Mouse (Mus musculus) thymus, postnatal 10 days (tissue): ENCODE measurements around the gene Nr2f1.

Source experiments
- DNase-seq, 2 experiments: peaks; one replicate each; pipeline ENCODE4 v3.0.0; 2021; ENCODE audit warnings: low spot score in 2 of 2

The Nr2f1 gene

DNA sequence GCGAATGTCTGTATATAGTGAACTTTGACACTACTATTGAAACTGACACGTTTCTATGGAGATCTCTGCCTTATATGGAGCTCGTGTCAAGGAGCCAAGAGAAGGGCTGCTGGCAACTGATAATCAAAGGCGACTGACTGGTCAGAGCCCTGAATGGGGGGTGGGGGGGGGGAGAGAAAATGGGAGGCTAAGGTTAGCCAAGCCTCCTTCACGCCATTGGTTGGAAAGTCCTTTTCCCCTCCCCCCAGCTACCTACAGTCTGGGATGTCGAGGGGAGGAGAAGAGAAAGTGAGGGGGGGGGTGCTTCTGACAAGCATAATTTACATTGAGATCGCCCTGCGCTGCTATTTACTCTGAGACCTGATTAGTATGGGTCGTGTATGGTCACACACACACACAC, 850 bp upstream of the Nr2f1 start:
- no peak for DNase-seq

DNA sequence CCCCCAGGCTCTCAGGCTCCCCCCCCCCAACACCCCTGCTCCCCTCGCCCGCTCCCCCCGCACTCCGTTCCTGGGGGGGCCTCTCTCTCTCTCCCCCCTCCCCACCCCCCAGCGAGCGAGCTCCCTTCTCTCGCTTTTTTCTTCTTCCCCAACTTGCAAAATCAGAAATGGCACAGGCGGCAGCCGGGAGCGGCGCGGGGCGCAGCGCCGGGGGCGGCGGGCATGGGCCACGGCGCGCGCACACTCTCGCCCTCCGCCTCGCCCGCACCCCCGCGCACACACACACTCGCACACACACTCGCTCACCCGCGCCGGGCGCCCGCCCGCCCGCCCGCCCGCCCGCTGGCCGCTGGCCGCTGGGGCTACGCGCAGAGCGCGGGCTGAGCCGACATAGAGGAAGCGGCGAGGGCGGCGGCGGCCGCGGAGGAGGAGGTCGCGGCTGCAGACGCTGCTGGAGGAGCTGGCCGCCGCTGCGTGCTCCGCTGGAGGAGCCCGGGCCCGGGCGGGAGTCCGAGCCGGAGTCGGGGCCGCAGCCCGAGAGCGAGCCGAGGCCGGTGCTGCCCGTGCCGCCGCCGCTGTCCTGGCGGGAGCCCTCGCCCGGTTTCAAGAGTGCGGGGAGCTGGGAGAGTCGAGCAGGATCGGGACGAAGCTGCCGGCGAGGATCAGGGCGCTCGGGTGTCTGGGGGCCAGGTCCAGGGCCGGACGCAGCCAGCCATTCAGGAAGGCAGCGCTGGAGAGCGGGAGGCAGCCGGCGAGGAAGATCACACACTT, 501 bp downstream of the Nr2f1 start:
- DNase-seq = no peak

DNA sequence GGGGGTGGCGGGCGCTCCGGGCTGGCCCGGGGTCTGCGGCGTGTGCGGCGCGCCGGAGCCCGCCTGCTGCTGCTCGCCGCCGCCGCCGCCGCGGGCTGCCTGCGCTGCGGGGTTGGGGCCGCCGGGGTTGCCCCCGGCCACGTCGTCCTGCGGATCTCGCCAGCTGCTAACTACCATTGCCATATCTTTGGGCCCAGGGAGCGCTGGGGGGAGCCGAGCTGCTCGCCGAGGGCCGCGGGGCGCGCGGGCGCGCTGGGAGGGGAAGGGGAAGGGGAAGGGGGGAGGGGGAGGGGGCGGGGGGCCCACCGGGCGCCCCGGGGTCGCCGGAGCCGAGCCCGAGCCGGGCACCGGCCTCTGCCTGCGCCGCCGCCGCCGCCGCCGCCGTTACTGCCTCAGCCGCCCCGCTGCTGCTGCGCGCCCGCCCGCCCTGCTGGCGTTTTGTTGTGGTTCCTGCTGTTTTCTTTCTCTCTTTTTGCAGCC, 1.1 kb downstream of the Nr2f1 start:
- no peak for DNase-seq

DNA sequence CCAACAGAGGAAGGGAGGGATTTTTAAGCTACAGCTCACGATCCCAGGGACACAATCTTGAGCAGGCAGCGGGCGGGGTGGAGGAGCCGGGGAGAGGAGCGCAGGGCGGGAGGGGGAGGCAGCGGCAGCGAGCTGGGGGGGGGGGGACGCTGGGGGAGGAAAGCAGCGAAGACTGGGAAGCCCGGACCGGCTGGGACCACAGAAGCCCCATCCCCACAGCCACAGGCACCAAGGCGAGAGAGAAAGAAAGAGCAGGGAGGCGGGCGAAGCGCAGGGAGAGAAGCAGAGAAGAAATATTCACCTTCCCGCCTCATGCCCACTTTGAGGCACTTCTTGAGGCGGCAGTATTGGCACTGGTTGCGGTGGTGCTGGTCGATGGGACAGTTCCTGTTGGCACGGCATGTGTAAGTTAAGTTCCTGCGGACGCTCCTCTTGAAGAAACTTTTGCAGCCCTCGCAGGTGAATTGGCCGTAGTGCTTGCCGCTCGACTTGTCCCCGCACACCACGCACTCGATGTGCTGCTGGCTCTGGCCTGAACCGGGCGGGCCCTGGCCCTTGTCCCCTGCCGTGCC, 1.7 kb downstream of the Nr2f1 start:
- DNase-seq = no peak

DNA sequence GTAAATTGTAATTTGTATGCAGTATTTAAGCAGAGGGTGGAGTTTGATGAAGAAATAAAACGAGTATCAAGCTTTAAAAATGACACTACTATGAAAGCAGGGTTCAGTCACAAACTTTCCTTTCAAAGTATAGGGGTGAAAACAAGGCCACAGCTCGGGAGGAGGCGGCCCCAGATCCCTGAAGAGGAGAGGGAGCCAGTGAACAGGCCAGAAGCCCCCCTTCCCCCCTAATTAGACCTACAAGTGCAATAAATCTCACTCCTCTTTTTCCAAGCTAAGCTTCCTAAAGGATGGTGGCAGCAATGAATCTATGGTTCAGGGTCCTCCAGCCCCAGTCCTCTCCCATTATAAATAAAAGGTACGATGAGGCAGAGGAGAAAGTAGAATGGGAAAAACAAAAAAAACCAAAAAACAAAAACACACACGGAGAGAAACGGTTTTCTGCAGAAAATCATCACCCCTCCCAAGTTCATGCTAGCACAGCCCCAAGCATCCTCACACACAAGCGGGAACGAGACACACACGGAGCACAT, 2.2 kb downstream of the Nr2f1 start:
- no peak for DNase-seq

DNA sequence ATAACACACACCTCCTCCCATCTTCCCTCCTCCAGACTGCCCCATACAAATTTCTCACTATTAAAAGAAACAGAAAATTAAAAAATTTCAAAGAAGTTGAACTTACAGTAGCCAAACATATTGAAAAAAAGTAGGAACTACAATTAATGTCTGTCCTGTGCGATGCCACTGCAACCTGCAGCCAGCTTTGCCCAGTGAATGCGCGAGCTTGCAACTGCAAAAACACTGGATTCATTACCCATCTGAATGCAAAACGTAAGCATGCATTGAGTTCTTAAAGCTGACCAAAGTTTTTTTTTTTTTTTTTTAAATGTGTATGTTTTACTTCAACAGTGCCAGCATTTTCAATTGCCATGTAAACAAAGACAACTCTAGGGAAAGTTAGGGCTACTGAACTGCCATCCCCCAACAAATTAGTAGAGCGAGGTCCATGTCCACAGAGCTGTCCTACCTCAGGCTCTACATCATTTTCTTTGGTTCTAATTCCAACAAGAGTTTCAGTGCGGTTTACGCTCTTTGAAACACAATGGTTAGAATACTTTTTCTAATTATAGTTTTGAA, 3.2 kb downstream of the Nr2f1 start:
- no peak for DNase-seq

DNA sequence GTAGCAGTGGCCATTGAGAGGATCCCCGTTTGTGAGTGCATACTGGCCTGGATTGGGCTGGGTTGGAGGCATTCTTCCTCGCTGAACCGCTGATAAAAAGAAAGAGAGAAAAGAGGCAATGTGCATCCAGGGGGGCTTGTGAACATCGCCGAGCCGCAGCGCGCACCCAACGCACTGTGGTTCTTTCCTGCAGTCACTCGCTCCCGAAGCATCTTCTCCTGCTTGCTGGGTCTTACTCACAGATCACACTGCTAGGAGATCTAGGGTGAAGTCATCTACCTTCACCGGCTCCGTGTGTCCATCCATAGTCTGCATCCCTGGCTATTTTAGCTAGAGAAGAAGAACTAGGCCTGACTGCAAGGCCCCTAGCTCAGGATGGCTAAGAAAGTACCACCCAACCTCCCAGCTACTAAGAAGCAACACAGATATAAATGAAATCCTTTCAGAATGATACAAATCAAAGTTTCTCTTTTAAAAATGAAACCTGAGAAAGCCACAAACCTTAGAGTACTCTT, 3.9 kb downstream of the Nr2f1 start:
- DNase-seq = no peak

DNA sequence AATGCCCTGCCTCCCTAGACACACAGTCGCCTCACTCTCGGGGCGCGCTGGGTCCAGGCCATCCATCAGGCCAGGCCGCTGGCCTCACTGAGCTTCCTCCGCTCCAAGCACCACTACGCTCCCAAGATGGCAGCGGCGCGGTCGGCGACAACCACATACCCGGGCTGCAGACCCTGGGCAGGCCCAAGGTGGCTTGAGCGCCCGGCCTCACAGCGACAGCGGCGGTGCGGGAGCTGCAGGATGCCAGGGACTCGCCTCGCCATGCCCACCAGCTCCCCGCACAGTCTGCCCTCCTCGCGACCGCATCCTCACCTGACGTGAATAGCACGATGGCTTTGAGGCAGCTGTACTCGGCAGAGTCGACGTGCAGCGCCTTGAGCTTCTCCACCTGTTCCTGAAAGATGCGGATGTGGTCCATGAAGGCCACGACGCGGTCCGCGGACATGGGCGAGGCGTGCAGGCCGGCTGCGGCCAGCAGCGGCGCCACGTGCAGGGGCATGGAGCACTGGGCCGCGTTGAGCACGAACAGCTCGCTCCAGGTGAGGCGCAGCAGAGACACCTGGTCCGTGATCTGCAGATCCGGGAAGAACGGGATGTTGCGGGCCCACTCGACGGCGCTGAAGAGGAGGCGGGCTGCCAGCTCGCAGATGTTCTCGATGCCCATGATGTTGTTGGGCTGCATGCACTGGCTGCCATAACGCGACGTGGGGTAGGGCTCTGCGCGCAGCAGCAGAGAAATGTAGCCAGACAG, 4.5 kb downstream of the Nr2f1 start:
- DNase-seq = no peak

DNA sequence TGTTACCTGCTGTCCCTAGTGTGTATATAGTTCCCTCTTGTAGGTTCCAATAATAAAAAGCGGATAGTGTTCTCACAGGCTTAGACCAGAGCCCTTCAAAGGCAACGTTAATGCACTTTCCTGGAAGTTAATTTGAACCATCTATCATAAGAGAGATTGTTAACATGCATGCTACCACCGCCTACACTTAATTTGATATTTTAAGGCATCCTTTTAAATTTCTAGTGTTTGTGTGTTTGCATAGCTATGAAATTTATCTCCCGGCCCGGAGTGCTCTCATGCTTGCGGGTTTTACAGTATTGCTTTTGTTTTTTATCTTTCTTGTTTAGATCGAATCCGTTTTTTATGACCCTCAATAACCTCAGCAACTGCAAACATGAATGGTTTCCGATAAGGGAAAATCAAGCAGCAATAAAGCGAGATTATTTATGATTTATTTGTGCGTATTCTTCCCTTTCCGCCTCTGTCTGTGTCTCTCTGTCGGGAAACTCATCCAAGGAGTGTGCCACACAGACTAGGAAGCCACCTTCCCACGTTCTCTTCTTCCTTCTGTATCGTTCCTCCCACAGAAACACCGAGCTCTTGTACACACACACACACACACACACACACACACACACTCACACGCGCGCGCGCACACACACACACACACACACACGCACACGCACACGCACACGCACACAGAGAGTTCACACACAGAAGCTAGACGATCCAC, 5.3 kb downstream of the Nr2f1 start:
- no peak for DNase-seq

DNA sequence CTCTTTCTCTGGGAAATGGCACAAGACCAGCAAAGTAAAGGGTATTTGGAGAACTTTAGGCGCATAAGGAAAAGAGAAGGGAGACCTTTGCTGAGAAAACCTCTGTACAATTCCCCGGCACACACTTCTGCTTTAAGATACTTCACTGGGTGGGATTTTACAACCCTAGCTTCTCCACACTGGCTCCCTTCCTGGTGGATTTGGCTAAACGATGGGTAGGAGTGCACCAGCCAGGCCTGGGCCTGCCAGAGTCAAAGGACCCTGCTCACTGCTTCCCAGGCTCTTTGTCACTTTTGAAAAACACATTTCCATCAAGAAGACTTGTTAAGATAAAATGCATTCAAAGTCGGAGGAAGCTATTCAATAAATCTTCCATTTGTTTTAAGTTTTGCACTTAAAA, 6.3 kb downstream of the Nr2f1 start:
- DNase-seq = no peak

DNA sequence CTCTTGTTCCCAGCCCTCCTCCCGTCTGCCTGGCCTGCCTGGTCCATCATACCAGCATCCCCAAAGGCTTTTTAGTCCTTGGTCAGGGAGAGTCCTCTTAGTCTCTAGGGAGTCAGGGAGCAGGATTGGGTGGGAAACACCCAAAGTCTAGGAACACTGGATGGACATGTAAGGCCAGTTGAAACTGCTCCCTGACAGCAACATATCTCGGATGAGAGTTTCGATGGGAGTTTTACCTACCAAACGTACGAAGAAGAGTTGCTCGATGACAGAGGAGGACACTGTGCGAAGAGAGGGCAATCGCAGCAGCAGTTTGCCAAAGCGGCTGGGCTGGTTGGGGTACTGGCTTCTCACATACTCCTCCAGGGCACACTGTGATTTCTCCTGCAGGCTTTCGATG, 10.0 kb downstream of the Nr2f1 start:
- DNase-seq = no peak

DNA sequence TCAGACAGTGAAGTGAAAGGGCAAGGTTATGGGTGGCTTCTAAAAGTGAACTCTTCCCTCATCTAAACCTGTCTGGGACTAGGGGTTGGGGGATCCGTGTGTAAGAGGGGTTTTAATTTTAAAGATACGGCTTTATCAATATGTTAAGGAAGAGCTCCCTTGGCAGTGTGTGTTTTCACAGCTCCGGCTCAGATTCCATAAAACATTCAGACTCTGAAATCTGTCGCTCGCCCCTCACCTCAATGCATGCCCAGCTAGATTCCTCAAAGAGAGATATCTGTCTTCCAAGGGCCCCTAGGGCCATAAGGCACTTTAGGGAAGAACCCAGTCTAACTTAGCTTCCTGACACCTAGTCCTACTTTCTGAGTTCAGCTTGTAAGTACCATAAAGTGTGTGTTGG, 11.7 kb downstream of the Nr2f1 start:
- DNase-seq = no peak

DNA sequence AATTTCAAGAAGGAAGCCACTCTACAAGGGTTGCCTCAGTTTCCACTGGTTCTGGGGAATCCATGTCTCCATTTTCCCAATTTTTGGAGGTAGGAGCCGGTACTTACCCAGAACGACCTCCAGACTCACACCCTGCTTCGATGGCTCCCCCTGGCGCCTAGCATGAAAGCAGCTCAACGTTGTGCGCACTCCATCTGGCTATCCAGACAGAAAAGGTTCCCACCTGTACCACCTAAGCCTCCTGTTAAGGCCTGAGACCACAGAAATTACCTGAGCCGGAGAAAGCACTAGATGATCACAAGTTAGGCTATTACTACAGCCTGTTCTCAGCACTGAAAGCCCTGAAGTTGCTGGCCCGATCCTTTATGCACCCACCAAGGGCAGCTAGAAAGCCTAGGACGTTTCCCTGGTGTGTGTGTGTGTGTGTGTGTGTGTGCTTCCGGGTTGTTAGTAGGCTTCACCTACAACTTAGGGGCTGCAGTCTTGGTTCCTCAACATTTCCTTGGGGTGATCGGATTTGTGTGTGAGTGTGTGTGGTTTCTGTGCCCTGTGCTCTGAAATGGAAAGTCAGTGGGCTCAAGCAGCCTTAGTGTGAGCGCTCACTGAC, 13.1 kb downstream of the Nr2f1 start:
- DNase-seq = no peak

DNA sequence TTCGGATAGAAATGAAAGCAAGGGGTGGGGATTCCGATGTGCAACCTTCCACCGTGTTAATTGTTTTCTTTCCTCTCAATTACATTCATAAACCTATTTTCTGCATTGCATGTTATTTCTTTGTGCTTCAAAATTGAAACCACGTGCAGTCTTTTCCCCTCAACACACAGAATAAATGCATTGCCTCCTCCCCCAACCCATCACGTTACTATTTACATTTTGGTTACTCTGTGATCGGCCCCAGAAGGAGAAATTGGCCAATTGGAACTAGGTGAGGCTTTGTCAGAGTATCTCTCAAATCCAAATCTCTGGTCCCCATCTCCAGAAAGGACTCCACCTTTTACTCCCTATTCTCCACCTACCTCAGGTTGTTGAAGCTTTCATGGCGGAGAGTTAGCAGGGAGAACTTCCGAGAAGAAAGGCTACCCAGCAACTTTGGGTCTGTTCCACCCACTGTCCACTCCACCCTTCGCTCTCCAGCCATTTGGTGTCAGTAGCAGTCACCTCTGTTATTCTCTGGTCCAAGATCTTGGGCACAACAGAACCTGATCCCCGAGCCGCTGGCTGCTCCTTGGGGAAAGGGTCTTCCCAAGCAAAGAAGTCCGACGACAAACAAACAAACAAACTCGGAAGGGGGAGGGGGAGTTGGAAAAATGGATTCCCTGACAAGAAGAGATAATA, 14.6 kb downstream of the Nr2f1 start:
- no peak for DNase-seq

DNA sequence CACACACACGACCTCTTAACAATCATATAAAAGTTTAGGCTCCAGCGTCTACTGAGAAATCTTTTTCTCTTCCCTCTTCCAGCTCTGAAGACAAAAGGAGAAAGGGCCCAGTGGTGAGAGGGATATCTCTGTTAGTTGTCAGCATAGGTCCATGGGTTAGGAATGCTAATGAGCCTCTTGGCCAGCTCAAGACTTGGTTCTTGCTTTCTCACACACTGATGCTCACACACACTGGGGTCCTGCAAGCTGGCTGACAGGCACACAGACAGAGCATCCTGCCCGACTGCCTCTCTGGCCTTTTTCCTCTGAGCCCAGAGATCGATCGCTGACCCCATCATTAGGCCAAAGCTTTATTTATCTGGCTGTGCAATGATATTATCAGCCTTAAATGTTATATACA, 15.6 kb downstream of the Nr2f1 start:
- no peak for DNase-seq

DNA sequence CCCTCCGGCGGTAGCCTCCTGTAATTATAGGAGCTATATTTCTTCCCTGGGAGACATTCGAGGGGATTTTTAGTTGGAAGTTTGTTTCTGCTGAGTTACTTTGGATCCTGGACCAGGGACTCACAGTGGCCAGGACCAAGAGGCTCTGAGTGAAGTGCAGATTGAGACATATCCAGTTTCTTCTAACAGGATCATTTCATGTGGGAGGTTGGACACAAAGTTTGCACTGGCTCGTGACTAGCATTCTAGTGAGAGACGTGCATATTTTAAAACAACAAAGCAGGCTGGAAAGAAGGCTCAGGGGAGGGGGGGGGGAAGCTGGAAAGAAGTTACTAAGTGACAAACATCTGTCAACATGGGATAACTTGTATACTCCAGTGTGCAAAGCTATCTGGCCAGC, 16.6 kb downstream of the Nr2f1 start:
- no peak for DNase-seq

DNA sequence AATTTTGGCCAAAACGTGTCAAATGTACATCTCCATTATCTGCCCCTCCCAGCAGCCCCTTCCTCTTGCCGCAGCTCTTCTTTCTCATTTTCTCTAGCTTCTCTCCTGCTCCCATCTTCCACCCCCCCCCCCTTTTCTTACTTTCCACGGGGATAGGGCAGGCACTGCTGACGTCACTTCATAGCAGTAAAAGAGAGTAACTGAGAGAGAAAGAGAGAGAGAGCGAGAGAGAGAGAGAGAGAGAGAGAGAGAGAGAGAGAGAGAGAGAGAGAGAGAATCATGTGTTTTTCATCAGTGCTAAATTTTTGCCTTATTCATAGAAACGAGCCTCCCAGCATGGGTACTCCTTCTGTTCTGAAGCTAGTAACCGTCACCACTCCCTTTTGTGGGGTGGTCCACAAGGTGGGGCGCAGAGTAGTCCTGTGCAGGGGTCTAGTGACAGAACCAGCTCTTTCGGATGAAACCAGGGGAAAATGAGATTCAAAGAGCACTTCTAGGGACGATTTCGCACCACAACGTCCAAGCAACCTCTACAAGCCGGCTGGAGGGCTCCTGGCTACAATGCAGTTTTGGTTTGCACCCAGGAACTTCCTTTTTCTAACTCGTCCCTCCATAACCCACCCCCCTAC, 17.5 kb downstream of the Nr2f1 start:
- DNase-seq = no peak

DNA sequence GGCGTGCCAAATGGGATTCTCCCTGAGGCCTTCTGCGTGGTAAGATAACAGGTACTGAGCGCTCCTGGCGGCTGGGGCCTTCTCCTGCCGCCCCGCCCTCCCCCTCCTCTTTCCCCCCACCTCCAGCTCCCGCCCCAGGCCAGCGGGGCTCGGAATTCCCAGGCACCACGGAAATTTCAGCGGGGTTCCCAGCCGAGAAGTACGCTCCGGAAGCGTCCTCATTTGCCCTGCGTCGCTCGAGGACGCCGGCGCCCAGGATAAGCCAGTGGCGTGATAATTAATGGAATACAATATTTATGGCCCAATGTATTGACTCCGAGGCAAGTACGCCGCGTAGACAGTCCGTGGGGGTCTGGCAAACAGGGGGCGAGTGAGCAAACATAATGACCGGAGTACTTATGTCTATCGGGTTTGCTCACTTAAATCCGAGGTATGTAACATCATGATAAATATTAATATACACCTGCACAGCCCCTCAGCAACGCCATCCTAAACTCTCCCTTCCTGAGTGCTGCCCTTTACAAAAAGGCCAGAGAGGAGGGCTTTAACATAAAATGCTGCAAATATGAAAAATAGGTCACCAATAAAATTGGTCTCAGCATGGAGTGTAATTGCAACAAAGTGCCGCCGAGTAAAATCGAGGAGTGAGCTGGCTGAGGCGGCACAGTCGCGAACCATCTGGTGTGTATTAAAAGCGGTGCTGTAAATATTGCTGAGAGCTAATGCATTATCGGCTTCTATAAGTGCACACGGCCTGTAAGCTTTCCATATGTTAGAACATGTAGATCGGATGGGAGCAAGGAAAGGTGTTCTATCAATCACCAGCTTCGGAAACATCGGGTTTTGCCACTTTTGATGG, 18.3 kb downstream of the Nr2f1 start:
- no peak for DNase-seq

DNA sequence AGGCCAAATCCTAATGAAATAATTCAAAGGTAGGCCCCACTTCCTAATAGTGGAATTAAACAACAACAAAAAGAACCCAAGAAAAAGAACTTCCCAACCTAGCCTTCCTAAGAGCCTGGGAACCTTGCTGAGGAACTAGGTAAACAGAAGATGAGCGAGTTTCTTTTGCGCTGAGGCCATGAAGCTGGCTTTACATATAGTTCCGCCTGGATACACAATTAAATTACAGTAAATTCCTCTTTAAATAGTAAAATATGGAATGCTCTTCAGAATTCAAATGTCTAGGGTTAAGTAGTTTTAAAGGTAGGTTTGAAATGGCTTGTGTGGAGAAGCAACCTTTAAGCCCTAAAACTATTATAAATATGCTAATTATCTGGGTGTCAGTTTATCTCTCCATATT, 19.3 kb downstream of the Nr2f1 start:
- no peak for DNase-seq
